Mouse (Mus musculus) lung, postnatal 0 days (tissue): ENCODE measurements at regions not wholly inside any gene's neighbourhood (a gene's known extent, or its start where the extent isn't known, plus 50 kb on each side); places are given as distances from the start of the nearest gene placed in this dataset.

ENCODE experiments used
- CTCF ChIP-seq: IDR thresholded peaks from 2 replicates; pipeline ENCODE4 v1.5.1; 2016; ENCODE audit warnings: antibody characterized with exemption, mild to moderate bottlenecking
- EP300 ChIP-seq: IDR thresholded peaks from 2 replicates; pipeline ENCODE4 v1.6.1; 2016; ENCODE audit warnings: antibody characterized with exemption, mild to moderate bottlenecking, control low read depth

GRCm38 (mm10) chr8:8892996-8893395 is 202.7 kb upstream of the Arglu1 start:
- TF ChIP-seq CTCF (no peak), EP300 (no peak)
